Mouse (Mus musculus) liver, embryonic 16.5 days (tissue): ENCODE results near the gene L3mbtl1. TPM values are rescaled to one million over a fixed set of nuclear protein-coding genes. Genes with fewer than 3 reads are reported as not detected.

Source experiments
- ATAC-seq: fragments of 200-750 bp; cut with Nextera tagmentation; 2 replicates; pipeline ENCODE4 v1.8.0; 2017; ENCODE audit warnings: low read depth, mild to moderate bottlenecking, moderate number of reproducible peaks, moderate library complexity
- H3K27ac ChIP-seq: fragments of 300-500 bp; sonication (generic); 2 replicates; pipeline ENCODE4 v1.5.1; 2014; ENCODE audit warnings: mild to moderate bottlenecking, low read length
- H3K27me3 ChIP-seq: fragments of 300-500 bp; sonication (generic); 2 replicates; pipeline ENCODE4 v1.6.1; 2014; ENCODE audit warnings: low read depth, low read length, mixed read lengths; ENCODE audit not compliant: control insufficient read depth, insufficient read depth
- H3K36me3 ChIP-seq: fragments of 300-500 bp; sonication (generic); 2 replicates; pipeline ENCODE4 v1.6.1; 2014; ENCODE audit warnings: mild to moderate bottlenecking; ENCODE audit not compliant: control insufficient read depth, insufficient read depth
- H3K4me1 ChIP-seq: fragments of 300-500 bp; sonication (generic); 2 replicates; pipeline ENCODE4 v1.6.1; 2014; ENCODE audit warnings: low read depth, low read length, mixed read lengths; ENCODE audit not compliant: control insufficient read depth
- H3K4me2 ChIP-seq: fragments of 300-500 bp; sonication (generic); 2 replicates; pipeline ENCODE4 v1.6.1; 2014; ENCODE audit warnings: low read depth, low read length, mixed read lengths
- H3K4me3 ChIP-seq: fragments of 300-500 bp; sonication (generic); 2 replicates; pipeline ENCODE4 v1.5.1; 2014; ENCODE audit warnings: low read depth, mild to moderate bottlenecking, low read length
- H3K9ac ChIP-seq: fragments of 300-500 bp; sonication (generic); 2 replicates; pipeline ENCODE4 v1.6.1; 2014; ENCODE audit warnings: low read depth, low read length
- H3K9me3 ChIP-seq: fragments of 300-500 bp; sonication (generic); replicated peaks from 2 replicates; pipeline ENCODE4 v1.6.1; 2016; ENCODE audit warnings: low read length; ENCODE audit not compliant: control insufficient read depth
- WGBS: fragments of 180-500 bp; shearing (Covaris S2); extraction: QIAGEN DNeasy Blood & Tissue Kit; methylation state at CpG from one replicate; pipeline ENCODE4 v1.1.7; 2014; ENCODE audit not compliant: insufficient replicate concordance; 5-methylcytosine and 5-hydroxymethylcytosine counted together
- polyA plus RNA-seq: library from polyadenylated mRNA; unstranded; fragments of >200 nt; fragmentation: Nextera tagmentation; extraction: Ambion mirVana; gene quantifications from 2 replicates; pipeline ENCODE4 v1.2.1, GENCODE M21; 2015

The L3mbtl1 gene
- polyA plus RNA-seq, 1 experiment from 2014 or later = not detected

DNA sequence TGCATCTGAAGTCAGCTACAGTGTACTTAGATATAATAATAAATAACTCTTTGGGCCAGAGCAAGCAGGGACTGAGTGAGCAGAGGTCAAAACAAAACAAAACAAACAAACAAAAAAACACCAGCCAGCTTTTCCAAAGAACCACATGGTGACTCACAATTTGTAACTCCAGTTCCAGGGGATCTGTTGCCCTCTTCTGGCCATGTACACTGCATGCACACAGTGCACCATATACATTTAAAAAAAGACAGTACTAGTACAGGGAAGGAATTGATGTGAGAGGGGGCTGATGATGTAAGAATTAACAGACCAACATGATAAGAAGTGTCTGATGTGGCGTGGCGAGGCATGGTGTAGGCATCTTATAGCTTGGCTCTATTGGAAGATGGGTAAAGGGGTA lies 13.6 kb downstream of the L3mbtl1 start:
- no peaks in the 10 kb centered on the region for H3K9me3 ChIP-seq
- no peak overlapping the region for H3K9ac ChIP-seq
- H3K4me2 ChIP-seq = no peak overlapping the region
- no peak overlapping the region for H3K4me3 ChIP-seq
- 82% methylated on average over 2 of the region's 2 CpGs for WGBS
- no peaks in the 10 kb centered on the region for H3K36me3 ChIP-seq
- no peaks in the 10 kb centered on the region for H3K4me1 ChIP-seq
- no peak overlapping the region for H3K27ac ChIP-seq
- no peaks in the 10 kb centered on the region for H3K27me3 ChIP-seq
- no peak for ATAC-seq

DNA sequence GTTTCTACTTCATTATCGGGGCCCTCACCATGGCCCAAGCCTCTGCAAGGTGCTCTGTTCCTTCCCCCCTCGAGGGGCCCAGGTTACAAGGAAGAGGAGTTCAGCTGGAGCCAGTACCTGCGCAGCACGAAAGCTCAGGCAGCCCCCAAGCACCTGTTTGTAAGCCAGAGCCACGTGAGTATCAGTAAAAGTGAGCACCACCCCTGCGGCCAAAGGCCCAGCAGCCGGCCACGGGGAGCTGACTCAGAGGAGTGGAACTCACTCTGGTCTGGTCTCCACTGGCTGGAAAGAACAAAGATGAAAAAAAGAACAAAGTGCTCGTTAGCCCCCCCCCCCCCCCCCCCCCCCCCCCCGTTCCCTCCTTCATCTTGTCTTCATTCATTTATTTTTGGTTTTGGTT lies 18.0 kb downstream of the L3mbtl1 start:
- no peak for ATAC-seq
- no peak overlapping the region for H3K4me3 ChIP-seq
- H3K9me3 ChIP-seq = no peaks in the 10 kb centered on the region
- H3K27ac ChIP-seq = no peak overlapping the region
- no peak overlapping the region for H3K4me2 ChIP-seq
- WGBS = 67% methylated on average over 8 of the region's 10 CpGs
- no peak overlapping the region for H3K9ac ChIP-seq
- H3K27me3 ChIP-seq = no peaks in the 10 kb centered on the region
- no peaks in the 10 kb centered on the region for H3K36me3 ChIP-seq
- H3K4me1 ChIP-seq = no peaks in the 10 kb centered on the region

DNA sequence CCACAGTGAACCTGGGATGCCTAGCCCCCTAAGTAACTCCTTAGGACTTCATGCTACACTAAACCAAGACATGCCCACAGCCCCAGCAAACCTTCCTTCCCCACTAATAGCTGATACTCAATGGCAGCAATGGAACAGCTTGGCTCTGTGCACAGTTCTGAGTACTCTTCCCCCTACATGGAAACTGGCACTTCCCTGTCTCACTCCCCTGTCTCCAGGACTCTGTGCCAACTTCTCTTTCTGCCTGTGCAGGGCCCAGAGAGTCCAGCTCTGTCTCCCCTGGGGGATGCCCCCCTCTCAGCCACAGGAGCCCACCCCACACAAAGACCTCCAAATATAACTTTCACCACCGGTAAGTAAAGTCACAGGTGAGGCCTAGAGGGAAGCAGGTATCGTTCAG lies 23.5 kb downstream of the L3mbtl1 start:
- Histone ChIP-seq H3K9ac (no peak overlapping the region), H3K4me1 (no peaks in the 10 kb centered on the region), H3K27ac (no peak overlapping the region), H3K9me3 (no peaks in the 10 kb centered on the region), H3K4me2 (no peak overlapping the region), H3K27me3 (no peaks in the 10 kb centered on the region), H3K4me3 (no peak overlapping the region), H3K36me3 (no peaks in the 10 kb centered on the region)
- ATAC-seq = no peak
- WGBS = 65% methylated on average over 2 of the region's 2 CpGs

DNA sequence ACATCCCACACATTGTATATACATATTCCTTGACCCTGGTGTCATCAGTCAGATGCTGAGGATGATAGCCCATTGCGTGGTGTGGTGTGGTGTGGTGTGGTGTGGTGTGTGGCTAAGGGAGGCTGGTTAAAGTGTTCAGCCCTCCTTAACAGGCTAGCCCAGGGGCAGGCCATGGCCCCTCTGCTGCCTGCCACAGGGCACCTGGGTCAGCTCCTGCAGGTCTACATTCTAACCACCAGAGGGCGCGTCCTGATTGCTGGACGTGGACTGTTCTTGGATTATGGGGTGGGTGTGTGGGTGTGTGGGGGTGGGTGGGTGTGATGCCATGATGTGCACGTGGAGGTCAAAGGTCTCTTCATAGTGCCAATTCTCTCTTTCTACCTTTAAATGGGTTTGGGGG lies 25.1 kb downstream of the L3mbtl1 start:
- 4% methylated on average over 5 of the region's 5 CpGs for WGBS
- Histone ChIP-seq H3K9me3 (no peaks in the 10 kb centered on the region), H3K36me3 (no peaks in the 10 kb centered on the region), H3K4me1 (peaks cover 2% of the 10 kb centered on the region; the same call in 1 of the 2 replicates), H3K4me2 (no peak overlapping the region), H3K9ac (no peak overlapping the region), H3K27me3 (no peaks in the 10 kb centered on the region), H3K27ac (no peak overlapping the region), H3K4me3 (no peak overlapping the region)
- ATAC-seq = no peak

DNA sequence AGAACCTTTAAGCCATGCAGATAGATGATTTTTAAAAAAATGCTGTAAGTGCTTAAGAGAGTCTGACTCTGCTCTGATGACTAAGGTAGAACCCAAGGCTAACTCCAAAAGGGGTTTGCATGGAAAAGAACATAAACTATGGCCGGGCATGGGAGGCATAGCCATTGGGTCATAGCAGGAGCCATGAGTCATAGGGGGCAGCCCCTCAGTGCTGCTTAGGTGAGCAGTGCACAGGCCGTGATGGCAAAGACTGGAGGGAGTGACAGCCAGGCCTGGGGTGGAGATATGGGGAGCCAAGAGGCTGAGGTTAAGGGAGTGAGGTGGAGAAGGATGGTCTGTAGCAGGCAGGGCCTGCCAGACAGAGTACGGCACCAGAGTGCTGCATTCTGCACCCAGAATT lies 25.8 kb downstream of the L3mbtl1 start:
- peaks cover 5% of the 10 kb centered on the region; the same call in 1 of the 2 replicates for H3K4me1 ChIP-seq
- ATAC-seq = no peak
- no peaks in the 10 kb centered on the region for H3K9me3 ChIP-seq
- H3K27ac ChIP-seq = no peak overlapping the region
- WGBS = 60% methylated on average over 3 of the region's 3 CpGs
- no peak overlapping the region for H3K9ac ChIP-seq
- H3K4me3 ChIP-seq = no peak overlapping the region
- H3K27me3 ChIP-seq = no peaks in the 10 kb centered on the region
- no peak overlapping the region for H3K4me2 ChIP-seq
- H3K36me3 ChIP-seq = no peaks in the 10 kb centered on the region

DNA sequence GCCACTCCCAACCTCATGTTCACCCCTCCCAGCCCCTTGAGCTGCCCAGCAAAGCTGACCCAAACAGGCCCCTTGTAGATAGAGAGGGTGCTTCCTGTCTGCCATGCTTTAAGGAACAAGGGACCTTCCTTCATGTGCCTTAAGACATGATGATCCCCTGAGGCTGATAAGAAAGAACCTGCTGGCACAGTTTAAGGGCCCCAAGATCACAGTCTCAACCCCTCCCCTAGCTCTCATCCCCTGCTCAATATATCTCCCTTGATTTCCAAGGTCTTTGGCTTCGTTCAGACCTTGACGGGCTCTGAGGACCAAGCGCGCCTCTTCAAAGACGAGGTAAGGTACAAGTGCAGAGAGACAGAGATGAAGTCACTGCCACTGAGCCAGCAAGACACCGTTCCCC lies 27.6 kb downstream of the L3mbtl1 start:
- Histone ChIP-seq H3K4me2 (no peak overlapping the region), H3K36me3 (no peaks in the 10 kb centered on the region), H3K27ac (no peak overlapping the region), H3K4me1 (peaks cover 5% of the 10 kb centered on the region; the same call in 1 of the 2 replicates), H3K9me3 (no peaks in the 10 kb centered on the region), H3K27me3 (no peaks in the 10 kb centered on the region), H3K9ac (no peak overlapping the region), H3K4me3 (no peak overlapping the region)
- no peak for ATAC-seq
- 71% methylated on average over 6 of the region's 6 CpGs for WGBS

DNA sequence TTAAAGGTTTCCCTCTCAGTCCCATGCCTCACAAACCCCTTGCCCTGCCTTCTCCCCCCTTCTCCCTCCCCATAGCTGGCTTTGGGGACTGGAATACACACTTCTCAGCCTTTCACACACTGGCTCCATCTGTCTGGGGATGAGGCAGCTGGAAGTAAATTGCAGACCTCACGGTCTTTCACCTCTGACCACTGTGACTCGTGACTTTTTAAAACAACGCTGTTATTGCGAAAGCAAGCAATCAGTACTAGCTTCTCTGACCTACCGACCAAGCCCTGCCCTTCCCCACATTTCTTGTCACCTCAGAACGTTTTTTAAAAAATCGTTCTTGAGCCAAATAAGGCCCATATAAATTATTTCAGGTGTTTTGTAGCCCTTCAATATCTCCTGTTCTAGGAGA lies 29.5 kb downstream of the L3mbtl1 start:
- Histone ChIP-seq H3K36me3 (no peaks in the 10 kb centered on the region), H3K9me3 (no peaks in the 10 kb centered on the region), H3K27me3 (no peaks in the 10 kb centered on the region), H3K4me1 (peaks cover 5% of the 10 kb centered on the region; the same call in 1 of the 2 replicates), H3K4me3 (no peak overlapping the region), H3K27ac (no peak overlapping the region), H3K4me2 (no peak overlapping the region), H3K9ac (no peak overlapping the region)
- peak; percentile 79 for ATAC-seq
- 19% methylated on average over 7 of the region's 7 CpGs for WGBS

DNA sequence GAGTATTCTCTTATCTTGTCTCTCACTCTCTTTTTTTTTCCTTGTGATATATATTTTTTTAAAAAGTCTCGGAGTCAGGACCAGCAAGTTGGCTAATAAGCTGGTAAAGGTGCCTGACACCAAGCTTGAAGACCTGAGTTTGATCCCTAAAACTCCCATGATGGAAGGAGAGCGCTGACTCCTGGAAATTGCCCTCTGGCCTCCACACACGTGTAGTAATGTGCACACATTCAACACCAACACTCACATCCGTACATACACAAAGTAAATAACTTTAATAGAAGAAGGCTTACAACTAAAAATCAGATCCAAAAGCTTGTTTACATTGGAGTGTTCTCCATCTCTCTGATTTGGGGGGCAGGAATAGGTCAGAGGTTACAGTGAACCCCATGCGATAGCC lies 29.9 kb downstream of the L3mbtl1 start:
- H3K4me2 ChIP-seq = no peak overlapping the region
- no peaks in the 10 kb centered on the region for H3K36me3 ChIP-seq
- no peaks in the 10 kb centered on the region for H3K27me3 ChIP-seq
- peaks cover 5% of the 10 kb centered on the region; the same call in 1 of the 2 replicates for H3K4me1 ChIP-seq
- H3K9me3 ChIP-seq = no peaks in the 10 kb centered on the region
- H3K27ac ChIP-seq = no peak overlapping the region
- no peak for ATAC-seq
- WGBS = 61% methylated on average over 5 of the region's 5 CpGs
- no peak overlapping the region for H3K9ac ChIP-seq
- H3K4me3 ChIP-seq = no peak overlapping the region

DNA sequence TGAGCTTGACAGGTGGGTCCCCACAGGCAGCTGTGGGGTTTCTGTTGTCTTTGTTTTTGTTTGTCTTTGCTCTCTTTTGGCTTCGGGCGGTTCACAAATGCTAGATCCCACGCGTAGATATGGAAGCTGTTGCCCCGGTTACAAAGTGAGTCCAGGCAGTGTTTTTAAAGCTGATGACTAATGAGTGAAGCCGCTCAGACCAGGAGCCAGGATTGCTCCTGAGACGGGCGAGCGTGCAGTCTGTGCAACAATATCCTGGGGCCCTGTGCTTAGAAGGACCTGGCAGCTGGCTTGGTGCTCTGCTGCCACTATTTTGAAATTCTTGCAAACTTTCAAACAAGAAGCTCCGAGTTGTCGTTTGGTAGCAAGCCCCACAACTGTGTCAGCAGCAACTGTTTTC lies 30.4 kb downstream of the L3mbtl1 start:
- H3K4me1 ChIP-seq = peaks cover 5% of the 10 kb centered on the region; the same call in 1 of the 2 replicates
- no peak for ATAC-seq
- H3K4me2 ChIP-seq = no peak overlapping the region
- H3K27ac ChIP-seq = no peak overlapping the region
- no peaks in the 10 kb centered on the region for H3K27me3 ChIP-seq
- H3K36me3 ChIP-seq = no peaks in the 10 kb centered on the region
- H3K9ac ChIP-seq = no peak overlapping the region
- H3K9me3 ChIP-seq = no peaks in the 10 kb centered on the region
- H3K4me3 ChIP-seq = no peak overlapping the region
- WGBS = 41% methylated on average over 11 of the region's 11 CpGs
